Mouse (Mus musculus): ENCODE results near the gene Flt1.

- no peak for TF ChIP-seq CTCF (IDR thresholded peaks at IDR 0.05; ENCODE audit: borderline replicate concordance, extremely low read depth, insufficient read depth, insufficient read length)
- no peak for TF ChIP-seq POLR2A (IDR thresholded peaks at IDR 0.05; ENCODE audit: borderline replicate concordance, extremely low read depth, insufficient read depth, insufficient read length, poor library complexity, severe bottlenecking)
Measured at GRCm38 (mm10) chr5:147589814-147590213, 136.0 kb downstream of the Flt1 start.

Measured in brain, embryonic 14.5 days (tissue).